Mouse (Mus musculus) CD4-positive, CD25-positive, alpha-beta regulatory T cell, adult 2 months (primary cell): Measurements from ENCODE around the gene Abtb2.

Source experiments
- DNase-seq: peaks from one replicate; pipeline ENCODE4 v3.0.0-alpha.2; 2012; ENCODE audit warnings: low read depth, low spot score

The Abtb2 gene

DNA sequence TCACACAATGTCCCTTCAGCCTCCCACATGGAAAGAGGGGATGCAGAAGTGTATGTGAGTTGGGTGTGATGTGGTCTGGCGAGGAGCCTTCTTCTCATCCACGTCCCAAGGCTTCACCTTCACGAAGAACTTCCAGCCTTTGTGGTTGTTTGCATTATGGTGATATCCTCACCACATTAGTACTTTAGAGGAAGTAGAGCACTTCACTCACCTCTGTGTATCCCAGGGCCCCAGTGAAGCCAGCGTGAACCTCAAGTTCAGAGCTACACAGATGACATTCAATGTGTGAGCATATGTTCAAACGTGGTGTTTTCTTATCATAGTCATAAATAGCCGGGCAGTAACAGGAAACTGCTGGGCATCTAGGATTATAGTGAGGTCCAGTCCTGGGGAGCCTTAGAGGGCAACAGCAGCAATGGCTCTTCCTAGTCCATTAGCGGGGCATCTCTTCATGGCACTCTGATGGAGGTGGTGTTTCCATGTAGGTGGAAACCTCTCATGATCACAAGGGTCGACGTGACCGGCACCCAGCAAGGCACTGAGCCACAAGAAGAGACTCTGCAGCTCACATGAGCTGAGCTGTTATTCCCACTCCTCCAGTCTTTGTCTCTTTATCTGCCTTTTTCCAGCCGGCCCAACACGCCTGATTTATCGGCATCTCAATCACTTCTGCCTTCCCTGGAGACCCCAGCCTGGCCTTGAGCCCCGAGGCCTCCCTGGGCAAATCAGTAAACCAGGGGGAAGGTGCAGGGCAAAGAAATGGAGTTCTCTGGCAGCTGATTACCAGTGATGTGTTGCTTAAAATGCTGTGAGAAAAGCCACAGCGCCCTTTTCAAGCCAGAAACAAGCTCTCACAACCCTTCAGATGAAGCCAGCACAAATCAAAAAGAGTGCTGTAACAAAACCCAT is 93.8 kb downstream of the Abtb2 start:
- DNase-seq = no peak

DNA sequence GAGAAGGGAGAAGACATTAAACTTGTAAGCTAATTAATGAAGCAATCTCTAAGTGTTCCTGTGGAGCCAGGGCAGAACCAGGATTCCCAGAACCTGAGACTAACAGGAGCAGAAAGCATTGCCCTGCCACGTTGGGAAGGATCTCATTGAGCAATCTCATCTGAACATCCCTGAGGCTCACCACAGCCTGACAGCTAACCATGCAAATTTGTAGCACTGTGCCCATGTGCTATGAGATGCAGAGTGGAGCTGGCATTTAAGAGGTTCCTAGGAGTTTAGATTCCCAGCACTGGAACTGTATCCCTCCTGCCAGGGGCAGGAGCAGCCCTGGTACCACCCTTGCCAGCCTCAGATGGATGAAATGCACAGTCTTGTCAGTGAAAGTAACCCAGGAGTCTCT is 95.6 kb downstream of the Abtb2 start:
- no peak for DNase-seq

GRCm38 (mm10) chr2:103662121-103662520 is 96.0 kb downstream of the Abtb2 start:
- DNase-seq = peak; percentile 81

DNA sequence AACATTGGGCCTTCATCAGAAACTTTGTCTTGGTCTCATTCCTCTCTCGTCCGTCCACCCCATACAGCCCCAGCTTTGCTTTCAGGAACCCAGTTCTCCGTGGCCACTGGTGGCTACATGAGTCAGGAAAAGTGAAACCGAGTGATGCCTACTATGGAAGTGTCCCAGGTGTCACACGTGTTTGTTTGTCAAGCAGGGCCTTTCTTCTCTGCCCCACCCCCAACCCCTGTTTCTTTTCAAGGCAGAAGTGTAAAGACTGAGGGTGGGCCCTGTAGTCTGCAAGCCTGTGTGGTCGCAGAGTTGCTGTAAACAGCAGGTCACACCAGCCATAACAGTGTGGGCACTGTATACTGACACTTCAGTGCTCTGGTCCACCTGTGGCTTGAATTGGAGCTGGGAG is 98.2 kb downstream of the Abtb2 start:
- no peak for DNase-seq

DNA sequence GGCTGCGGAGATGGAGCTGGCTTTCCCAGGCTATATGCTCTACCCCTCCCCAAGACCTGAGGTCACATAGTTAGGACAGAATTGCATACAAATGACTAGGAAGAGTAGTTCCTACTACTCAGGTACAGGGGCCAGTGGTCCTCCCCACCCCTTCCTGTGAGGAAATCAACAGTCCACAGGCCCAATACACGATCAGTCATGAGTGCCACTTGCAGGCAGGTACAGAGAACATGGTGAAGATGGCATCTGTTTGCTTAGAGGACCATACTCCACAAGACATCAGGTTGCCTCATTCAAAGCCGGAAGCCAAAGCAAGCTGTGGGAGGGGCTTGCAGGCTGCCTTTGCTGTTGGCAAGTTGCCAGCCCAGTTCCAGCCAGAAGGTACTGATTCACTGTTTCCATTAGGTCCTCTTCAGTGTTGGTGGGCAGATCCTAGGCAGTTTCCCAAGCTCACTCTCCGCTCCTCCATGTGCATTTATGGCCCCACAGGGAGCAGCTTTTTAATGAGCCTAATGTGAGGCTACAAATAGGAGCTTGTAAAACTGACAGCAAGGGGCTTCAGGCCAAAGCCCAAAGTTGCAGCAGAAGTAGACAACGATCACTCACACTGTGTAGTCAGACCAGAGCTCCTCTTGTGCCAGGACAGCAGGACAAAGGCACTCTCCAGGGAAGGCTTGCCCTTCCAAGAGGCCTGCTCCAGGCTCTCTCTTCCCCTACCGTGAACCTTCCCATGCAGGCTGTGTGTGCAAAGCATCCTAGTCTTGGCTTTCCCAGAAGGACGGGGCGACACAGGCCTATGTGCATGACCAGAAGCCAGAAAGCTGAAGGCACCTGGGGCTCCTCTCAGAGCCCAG is 102.1 kb downstream of the Abtb2 start:
- DNase-seq = peak; percentile 91

GRCm38 (mm10) chr2:103668939-103669338 is 102.8 kb downstream of the Abtb2 start:
- DNase-seq = no peak

DNA sequence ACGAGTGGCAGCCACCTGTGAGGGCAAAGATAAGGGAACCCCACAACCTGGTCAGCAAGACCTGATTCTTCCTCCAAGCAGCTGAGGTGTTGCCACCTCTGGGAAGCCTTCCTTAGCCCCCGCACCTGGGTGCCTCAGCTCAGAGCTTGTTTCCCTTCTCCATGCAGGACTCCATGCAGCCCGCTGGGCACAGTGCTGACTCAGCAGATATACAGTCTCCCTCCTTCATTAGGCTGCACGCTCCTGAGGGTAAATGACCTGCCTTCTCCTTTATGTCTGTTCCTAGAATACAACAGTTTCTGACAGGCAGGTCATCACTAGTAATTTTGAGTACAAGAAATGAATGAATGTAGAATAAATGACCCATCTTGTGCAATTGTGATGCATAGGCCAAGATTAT is 103.5 kb downstream of the Abtb2 start:
- no peak for DNase-seq

DNA sequence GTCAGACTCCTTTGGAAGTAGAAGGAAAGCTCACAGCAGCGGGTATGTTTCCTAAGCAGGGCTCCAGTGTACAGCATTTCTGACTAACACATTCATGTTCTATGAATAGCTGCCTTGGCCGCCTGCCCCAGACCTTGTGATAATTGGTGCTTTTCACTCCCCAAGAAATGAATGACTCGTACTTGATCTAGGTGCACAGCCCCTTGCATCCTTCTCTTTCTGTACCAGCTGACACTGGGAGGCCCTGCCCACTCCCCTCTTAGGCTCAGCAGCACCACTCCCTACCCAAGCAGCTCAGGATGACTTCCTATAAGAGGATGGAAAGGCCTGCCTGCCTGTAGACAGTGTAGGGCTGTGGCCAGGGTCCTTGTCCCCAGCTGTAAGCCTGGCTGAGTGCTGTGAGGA is 104.2 kb downstream of the Abtb2 start:
- DNase-seq = no peak

DNA sequence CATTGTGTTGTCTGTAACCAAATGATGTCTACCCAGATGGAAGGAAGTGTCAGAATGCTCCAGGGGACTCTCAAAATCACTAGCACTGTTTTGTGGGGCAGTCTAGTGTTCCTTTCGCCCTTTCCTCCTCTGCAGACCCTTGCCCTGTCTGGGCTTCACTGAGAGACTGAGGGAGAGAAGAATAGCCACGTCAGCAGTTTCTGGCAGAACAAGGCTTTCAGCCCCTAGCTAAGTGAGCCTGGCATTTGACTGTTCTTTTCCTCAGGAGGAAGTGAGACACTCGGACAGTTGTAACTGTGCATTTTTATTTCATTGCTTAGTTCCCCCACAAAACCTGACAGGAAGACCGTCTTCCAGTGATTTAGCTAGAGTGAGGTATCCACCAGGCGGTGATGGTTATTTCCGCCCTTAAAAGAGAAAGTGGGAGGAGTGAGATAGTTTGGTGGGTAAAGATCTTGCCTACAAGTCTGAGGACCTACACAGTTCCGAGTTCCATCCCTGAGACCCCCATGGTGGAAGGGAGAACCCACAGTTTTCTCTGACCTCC is 106.5 kb downstream of the Abtb2 start:
- DNase-seq = peak; percentile 47

DNA sequence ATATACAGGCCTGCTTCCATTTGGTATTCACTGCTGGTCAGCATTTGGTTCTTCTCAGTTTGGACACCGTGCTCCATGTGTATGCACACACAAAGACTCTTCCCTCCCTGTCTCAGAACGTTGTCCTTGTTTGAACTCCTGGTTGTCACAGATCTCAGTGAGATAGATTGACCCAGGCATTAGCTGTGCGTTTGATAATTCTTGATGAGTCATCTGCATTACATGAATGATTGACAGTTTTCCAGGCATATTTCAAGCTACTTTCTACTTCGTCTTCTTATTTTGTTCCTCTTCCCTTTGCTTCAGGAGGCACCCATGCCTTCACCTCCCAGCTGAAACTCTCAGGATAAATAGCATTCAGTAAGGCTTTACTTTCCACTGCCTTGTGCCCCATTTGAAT is 107.5 kb downstream of the Abtb2 start:
- no peak for DNase-seq

DNA sequence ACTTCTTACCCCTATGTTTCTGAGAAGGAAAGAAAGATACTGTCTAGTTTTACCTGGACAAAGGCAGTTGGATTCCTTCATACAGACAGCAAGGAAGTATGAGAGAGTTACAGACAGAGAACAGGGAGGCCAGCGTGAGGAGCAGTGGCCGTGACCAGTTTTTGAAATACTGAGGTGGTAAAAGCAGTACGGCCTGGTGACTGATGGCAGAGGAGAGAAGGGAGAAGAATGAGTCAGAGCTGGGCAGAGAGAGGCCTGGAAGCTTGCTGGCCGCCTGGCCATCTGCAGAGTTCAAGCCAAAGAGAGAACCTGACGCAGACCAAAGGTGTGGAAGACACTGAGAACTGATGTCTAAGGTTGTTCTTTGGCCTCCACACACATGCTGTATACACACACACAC is 109.3 kb downstream of the Abtb2 start:
- no peak for DNase-seq

DNA sequence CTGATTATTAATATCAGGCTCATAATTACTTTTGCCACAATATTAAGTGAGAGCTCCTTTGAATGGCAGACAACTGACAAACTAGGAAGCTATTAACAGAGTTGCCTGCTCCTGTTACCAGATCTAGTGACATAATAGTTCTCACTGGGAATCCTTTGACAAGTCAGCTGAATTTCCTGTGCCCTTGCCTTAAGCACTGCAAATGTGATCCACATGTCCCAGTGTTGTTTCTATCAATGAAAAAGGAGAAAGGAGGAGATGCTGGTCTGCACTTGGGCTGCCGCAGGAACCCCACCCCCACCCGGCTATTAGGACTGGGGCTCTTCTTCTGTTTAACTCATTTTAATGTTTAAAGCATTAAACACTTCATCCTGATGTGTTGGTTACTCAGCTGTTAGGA is 110.7 kb downstream of the Abtb2 start:
- no peak for DNase-seq

- no peak for DNase-seq
These were observed 111.7 kb downstream of the Abtb2 start for GRCm38 (mm10) chr2:103677614-103678369.

DNA sequence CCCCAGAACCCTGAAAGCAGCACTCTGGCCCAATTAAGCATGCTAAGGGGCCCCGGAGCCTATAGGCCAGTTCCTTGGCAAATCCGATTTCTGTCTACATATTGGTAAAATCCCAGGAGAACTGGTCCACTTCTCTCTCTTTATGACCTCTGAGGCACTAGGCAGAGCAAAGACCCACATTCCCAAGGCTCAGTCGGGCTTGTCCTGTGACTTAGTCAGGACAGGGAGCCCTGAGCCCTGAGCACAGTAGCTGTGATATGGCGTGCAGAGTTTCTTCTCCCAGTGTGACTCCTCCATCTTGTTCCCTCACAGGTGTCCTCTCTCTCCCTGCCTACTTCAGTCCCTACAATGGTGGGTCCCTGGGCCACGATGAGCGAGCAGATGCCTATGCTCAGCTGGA is 112.3 kb downstream of the Abtb2 start:
- no peak for DNase-seq

- DNase-seq = peak; percentile 29
These were observed 114.4 kb downstream of the Abtb2 start for GRCm38 (mm10) chr2:103680364-103681110.

- DNase-seq = no peak
These were observed 115.0 kb downstream of the Abtb2 start for GRCm38 (mm10) chr2:103681149-103681548.

GRCm38 (mm10) chr2:103682261-103682722 is 116.2 kb downstream of the Abtb2 start:
- peak; percentile 84 for DNase-seq

- peak; percentile 74 for DNase-seq
These were observed 116.9 kb downstream of the Abtb2 start for GRCm38 (mm10) chr2:103682927-103683442.

GRCm38 (mm10) chr2:103684431-103684830 is 118.3 kb downstream of the Abtb2 start:
- peak; percentile 62 for DNase-seq

DNA sequence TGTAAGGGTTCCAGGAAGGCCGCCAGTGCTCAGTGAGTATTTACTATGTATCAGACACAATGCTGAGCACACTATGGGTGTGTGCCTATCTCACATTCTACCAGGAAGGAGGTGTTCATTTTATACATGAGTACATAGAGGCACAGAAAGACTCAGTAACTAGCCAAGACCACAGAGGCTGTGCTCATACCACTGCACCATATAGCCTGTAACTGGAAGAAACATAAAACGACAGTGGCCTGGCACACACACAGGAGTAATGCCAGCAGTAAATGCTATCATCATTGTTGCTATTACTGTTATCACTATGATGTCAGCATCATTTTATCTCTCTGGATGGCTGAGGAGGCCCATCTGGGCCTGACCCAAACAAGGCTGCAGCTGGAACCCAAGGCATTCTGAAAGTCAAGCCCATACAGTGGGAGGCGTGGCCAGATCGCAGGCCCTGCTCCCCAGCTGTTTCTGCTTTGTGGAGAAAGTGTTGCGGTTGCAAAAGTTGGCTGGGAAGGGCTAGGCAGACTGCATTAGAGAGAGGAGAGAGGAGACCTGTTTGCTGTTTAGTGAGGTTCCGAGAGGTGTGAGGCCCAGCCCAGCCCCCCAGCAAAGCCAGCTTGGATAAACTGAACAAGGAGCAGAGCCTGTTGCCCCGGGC is 118.9 kb downstream of the Abtb2 start:
- peak; percentile 51 for DNase-seq
